Mouse (Mus musculus) adrenal gland, postnatal 25 days (tissue): ENCODE measurements around the gene Gm20662. TPM values are rescaled to one million over a fixed set of nuclear protein-coding genes. Genes with fewer than 3 reads are reported as not detected.

Experiments used
- DNase-seq: peaks from one replicate; pipeline ENCODE4 v3.0.0; 2021; ENCODE audit warnings: mixed read lengths
- total RNA-seq: library from RNA; stranded (reverse); gene quantifications from 2 replicates; pipeline ENCODE4 v1.2.3, GENCODE M21; 2021

Gm20662 gene
- total RNA-seq, 1 experiment from 2014 or later = 2.8 TPM

GRCm38 (mm10) chr9:107975399-107976386, 20.5 kb upstream of the Gm20662 start, which contains the start of gene Uba7:
Gene Uba7 (plus strand): TSS chr9:107975505.
- DNase-seq = no peak

GRCm38 (mm10) chr9:107978815-107979214, 17.3 kb upstream of the Gm20662 start:
- DNase-seq = no peak

GRCm38 (mm10) chr9:107981684-107982605, 14.2 kb upstream of the Gm20662 start:
- DNase-seq = no peak

GRCm38 (mm10) chr9:107982681-107983346, 13.3 kb upstream of the Gm20662 start, which contains the start of gene Gm20661:
Gene Gm20661 (plus strand): TSS chr9:107983058.
- peak; percentile 60 for DNase-seq

GRCm38 (mm10) chr9:107983421-107983890, 12.7 kb upstream of the Gm20662 start:
- DNase-seq = peak; percentile 59

GRCm38 (mm10) chr9:107984052-107984753, 11.9 kb upstream of the Gm20662 start:
- no peak for DNase-seq

GRCm38 (mm10) chr9:107984754-107985055, 11.4 kb upstream of the Gm20662 start:
- DNase-seq = no peak

- DNase-seq = peak; percentile 92
Observed at GRCm38 (mm10) chr9:107985131-107986119, 10.7 kb upstream of the Gm20662 start, which contains the start of gene Inka1. Gene Inka1 (minus strand): TSS chr9:107985879.

- DNase-seq = peak; percentile 81
Observed at GRCm38 (mm10) chr9:107986376-107986775, 9.8 kb upstream of the Gm20662 start.

- DNase-seq = no peak
Observed at GRCm38 (mm10) chr9:107987950-107988349, 8.2 kb upstream of the Gm20662 start.

GRCm38 (mm10) chr9:107992197-107992596, 4.0 kb upstream of the Gm20662 start, which contains the start of gene Cdhr4:
Gene Cdhr4 (plus strand): TSS chr9:107992497.
- no peak for DNase-seq

- no peak for DNase-seq
Observed at GRCm38 (mm10) chr9:107993013-107993412, 3.1 kb upstream of the Gm20662 start.

- no peak for DNase-seq
Observed at GRCm38 (mm10) chr9:107994464-107994863, 1.7 kb upstream of the Gm20662 start.

- no peak for DNase-seq
Observed at GRCm38 (mm10) chr9:107995513-107995912, 636 bp upstream of the Gm20662 start.

GRCm38 (mm10) chr9:108001922-108002770, 6.0 kb downstream of the Gm20662 start, which contains the start of gene Ip6k1:
Gene Ip6k1 (plus strand): TSS chr9:108002501.
- peak; percentile 99 for DNase-seq

- peak; percentile 40 for DNase-seq
Observed at GRCm38 (mm10) chr9:108002778-108003530, 6.8 kb downstream of the Gm20662 start.

- DNase-seq = no peak
Observed at GRCm38 (mm10) chr9:108003531-108003890, 7.4 kb downstream of the Gm20662 start.

GRCm38 (mm10) chr9:108008041-108008440, 11.9 kb downstream of the Gm20662 start:
- DNase-seq = no peak
